Mouse (Mus musculus) left cerebral cortex, adult 8-10 months (tissue): Measurements from ENCODE around the gene Lrch3. TPM values are rescaled to one million over a fixed set of nuclear protein-coding genes. Genes with fewer than 3 reads are reported as not detected.
"Not testable (repeated sequence)": the region's sequence is repeated elsewhere in the genome, so short reads cannot be mapped to it uniquely, and the experiment has no call there.

Source experiments
- DNase-seq, 2 experiments: peaks; one replicate each; pipeline ENCODE4 v3.0.0; 2022; ENCODE audit warnings: low spot score in 2 of 2
- total RNA-seq, 4 experiments: library from RNA; stranded (reverse); gene quantifications; 2 replicates each; pipeline ENCODE4 v1.2.4; 2022

Gene Lrch3
- total RNA-seq, 4 experiments from 2014 or later, result 34.4 to 51.8 (median 42.0) TPM

GRCm38 (mm10) chr16:33053141-33053540, 139.2 kb downstream of the Lrch3 start:
- DNase-seq, result no peak

GRCm38 (mm10) chr16:33054927-33055326, 141.0 kb downstream of the Lrch3 start:
- DNase-seq, result not testable (repeated sequence)

- DNase-seq, result no peak
Measured at GRCm38 (mm10) chr16:33055655-33056054, 141.8 kb downstream of the Lrch3 start.

- peak; percentile 78 to 88 for DNase-seq
Measured at GRCm38 (mm10) chr16:33056095-33056785, 142.3 kb downstream of the Lrch3 start, which contains the start of the genes Iqcg and Rpl35a. Iqcg (minus strand) TSS chr16:33056218. Rpl35a (plus strand) TSS chr16:33056453.

GRCm38 (mm10) chr16:33056786-33057185, 142.9 kb downstream of the Lrch3 start:
- no peak for DNase-seq

GRCm38 (mm10) chr16:33058033-33058432, 144.1 kb downstream of the Lrch3 start:
- DNase-seq, result no peak

GRCm38 (mm10) chr16:33058656-33059055, 144.8 kb downstream of the Lrch3 start:
- not testable (repeated sequence) for DNase-seq

- DNase-seq, result no peak
Measured at GRCm38 (mm10) chr16:33059471-33059870, 145.6 kb downstream of the Lrch3 start.

GRCm38 (mm10) chr16:33060926-33061325, 147.0 kb downstream of the Lrch3 start:
- no peak for DNase-seq

GRCm38 (mm10) chr16:33061400-33061799, 147.5 kb downstream of the Lrch3 start:
- no peak for DNase-seq

GRCm38 (mm10) chr16:33062024-33062681, 148.3 kb downstream of the Lrch3 start, which contains the start of gene Lmln:
Lmln (plus strand) TSS chr16:33062521.
- DNase-seq, result peak; percentile 66 to 87

GRCm38 (mm10) chr16:33062682-33063131, 148.8 kb downstream of the Lrch3 start:
- DNase-seq, result peak; percentile 43 to 56

- DNase-seq, result no peak
Measured at GRCm38 (mm10) chr16:33063267-33063666, 149.4 kb downstream of the Lrch3 start.

GRCm38 (mm10) chr16:33064636-33065035, 150.7 kb downstream of the Lrch3 start:
- no peak for DNase-seq

Other genes with a start within 250 kb of the Lrch3 start
- gene Muc4, start 178.2 kb upstream of the Lrch3 start, total RNA-seq, result under 1 TPM in 1 of 4 experiments, not detected in 3; 0.05 TPM
- not detected for gene Muc20, start 116.7 kb upstream of the Lrch3 start, total RNA-seq
- gene Smbd1, start 103.6 kb upstream of the Lrch3 start, total RNA-seq, result not detected
- 100 to 1,000 TPM in 2 of 4 experiments, 10 to 100 TPM in 2; 94.8 to 117 (median 99.8) TPM for gene Fyttd1, start 36.6 kb upstream of the Lrch3 start, total RNA-seq
- gene Rubcn, start 36.3 kb upstream of the Lrch3 start, total RNA-seq, result 10 to 100 TPM; 63.9 to 74.1 (median 69.3) TPM
- 1 to 10 TPM; 3.1 to 6.3 (median 4.9) TPM for gene Iqcg, start 142.1 kb downstream of the Lrch3 start, total RNA-seq
- 100 to 1,000 TPM; 315 to 399 (median 349) TPM for gene Rpl35a, start 142.4 kb downstream of the Lrch3 start, total RNA-seq
- 10 to 100 TPM in 3 of 4 experiments, 1 to 10 TPM in 1; 9.2 to 14.9 (median 11.5) TPM for gene Lmln, start 148.4 kb downstream of the Lrch3 start, total RNA-seq